In the genomic region with DNA sequence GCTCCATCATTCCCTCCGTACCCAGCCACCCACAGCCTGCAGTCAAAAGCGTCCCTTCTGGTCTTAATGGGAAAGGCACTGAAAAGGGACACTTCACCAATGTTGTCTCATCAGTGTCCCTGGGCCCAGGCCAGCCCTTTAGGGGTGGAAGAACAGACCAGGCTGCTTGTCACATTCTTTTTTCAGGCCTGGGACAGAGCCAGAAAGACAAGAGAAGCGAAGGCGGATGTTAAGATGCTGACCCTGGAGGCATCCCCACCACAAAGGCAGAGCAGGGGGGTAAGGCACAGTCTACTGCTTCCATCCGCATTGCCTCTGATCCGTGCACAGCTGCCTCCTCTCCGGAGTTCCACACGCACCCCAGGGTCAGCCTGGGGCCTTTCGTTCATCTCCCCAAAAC, we compare ENCODE assay signal across 21 mouse cellular contexts. TPM values are rescaled to one million over a fixed set of nuclear protein-coding genes. Genes with fewer than 3 reads are reported as not detected.
DNase-seq lines count a peak whose midpoint lies in the region; ATAC-seq and TF ChIP-seq lines count a peak whose summit lies in the region.
"Had no signal": no experiment of that assay in that cellular context is flagged by ENCODE, and none has a peak within 500 bp of the region (broad histone marks: within the 10 kb centered on the region; RNA-seq: fewer than 3 reads in every experiment).

No protein-coding gene starts in this region.

- ATAC-seq in forebrain, postnatal 0 days = no peak
- ATAC-seq in lung, embryonic 15.5 days (ENCODE audit: borderline replicate concordance, extremely low read depth, low FRiP score, low TSS enrichment) = 0 out of 2 replicates have a peak, but pooled peaks have one; percentile 53
- ATAC-seq: inflammation-experienced regulatory T-cells, adult 6 months; midbrain, embryonic 16.5 days had no signal

- H3K27ac ChIP-seq in forebrain, embryonic 10.5 days = 0 out of 2 replicates have a peak overlapping the region, but pooled peaks have one; percentile 25
- H3K27ac ChIP-seq in forebrain, postnatal 0 days (ENCODE audit: low read depth, low read length) = no peak overlapping the region
- no peak overlapping the region for H3K27ac ChIP-seq in kidney, adult 2 months (ENCODE audit: insufficient read depth, low read depth, low read length)
- H3K27ac ChIP-seq in lung, embryonic 15.5 days = no peak overlapping the region
- H3K27ac ChIP-seq: gastrocnemius, adult 2 months; heart, embryonic 15.5 days; limb, embryonic 13.5 days; liver, embryonic 13.5 days; stomach, postnatal 0 days had no signal

- H3K27me3 ChIP-seq in forebrain, embryonic 10.5 days (ENCODE audit: poor library complexity, severe bottlenecking) = 0 out of 2 replicates have a peak, but pooled peaks cover 1% of the 10 kb centered on the region
- H3K27me3 ChIP-seq in forebrain, postnatal 0 days (ENCODE audit: insufficient read depth, low read length) = no peaks in the 10 kb centered on the region
- H3K27me3 ChIP-seq in kidney, adult 2 months (replicated peaks; ENCODE audit: control insufficient read depth, insufficient read depth, low read length) = no peaks in the 10 kb centered on the region
- no peaks in the 10 kb centered on the region for H3K27me3 ChIP-seq in lung, embryonic 15.5 days
- H3K27me3 ChIP-seq: limb, embryonic 13.5 days; liver, embryonic 13.5 days had no signal

- H3K4me1 ChIP-seq in forebrain, embryonic 10.5 days = peaks cover 1% of the 10 kb centered on the region; the same call in 1 of the 2 replicates
- H3K4me1 ChIP-seq in forebrain, postnatal 0 days (ENCODE audit: insufficient read depth) = no peaks in the 10 kb centered on the region
- H3K4me1 ChIP-seq in kidney, adult 2 months (ENCODE audit: control insufficient read depth, insufficient read depth, low read length) = no peaks in the 10 kb centered on the region
- no peaks in the 10 kb centered on the region for H3K4me1 ChIP-seq in lung, embryonic 15.5 days
- H3K4me1 ChIP-seq: limb, embryonic 13.5 days; liver, embryonic 13.5 days had no signal

- no peak for TF ChIP-seq CTCF in forebrain, postnatal 0 days (IDR thresholded peaks at IDR 0.05; ENCODE audit: low read depth)
- no peak for TF ChIP-seq CTCF in kidney, adult 2 months (conservative IDR thresholded peaks at IDR 0.05; ENCODE audit: insufficient read depth, insufficient read length, low read depth, low read length)

- H3K9ac ChIP-seq in forebrain, postnatal 0 days = no peak overlapping the region
- H3K9ac ChIP-seq in lung, embryonic 15.5 days = no peak overlapping the region
- H3K9ac ChIP-seq: heart, embryonic 15.5 days; liver, embryonic 13.5 days had no signal

- no peak for TF ChIP-seq POLR2A in kidney, adult 2 months (IDR thresholded peaks at IDR 0.05; ENCODE audit: low read depth, low read length)

- no peak for DNase-seq in forebrain, embryonic 10.5 days (ENCODE audit: extremely low spot score, low spot score)
- no peak for DNase-seq in forebrain, postnatal 0 days
- peak; percentile 26 for DNase-seq in kidney, adult 2 months
- no peak for DNase-seq in kidney, adult 9 months
- no peak for DNase-seq in lung, postnatal 25 days (ENCODE audit: low spot score)
- DNase-seq in retina, postnatal 1 day = peak; percentile 13
- DNase-seq in retina, embryonic 14.5 days (ENCODE audit: low spot score) = no peak
- DNase-seq: adrenal gland, postnatal 25 days; cerebellum, adult 11 months; gastrocnemius, adult 2 months; liver, embryonic 13.5 days; right cerebral cortex, adult 18-20 months had no signal

- H3K9me3 ChIP-seq in forebrain, embryonic 10.5 days = no peaks in the 10 kb centered on the region
- H3K9me3 ChIP-seq in forebrain, postnatal 0 days (ENCODE audit: low read length) = no peaks in the 10 kb centered on the region
- no peaks in the 10 kb centered on the region for H3K9me3 ChIP-seq in lung, embryonic 15.5 days
- H3K9me3 ChIP-seq: heart, embryonic 15.5 days; limb, embryonic 13.5 days; liver, embryonic 13.5 days had no signal

- no peak overlapping the region for H3K4me2 ChIP-seq in forebrain, postnatal 0 days (ENCODE audit: low read depth)
- no peak overlapping the region for H3K4me2 ChIP-seq in lung, embryonic 15.5 days
- H3K4me2 ChIP-seq: heart, embryonic 15.5 days; limb, embryonic 13.5 days; liver, embryonic 13.5 days had no signal

- WGBS in forebrain, embryonic 10.5 days = 84% methylated on average over 9 of the region's 9 CpGs
- WGBS in forebrain, postnatal 0 days = 81% methylated on average over 9 of the region's 9 CpGs
- 80% methylated on average over 9 of the region's 9 CpGs for WGBS in kidney, adult 2 months
- WGBS in lung, embryonic 15.5 days = 61% methylated on average over 9 of the region's 9 CpGs

- H3K4me3 ChIP-seq in forebrain, embryonic 10.5 days = no peak overlapping the region
- H3K4me3 ChIP-seq in forebrain, postnatal 0 days (ENCODE audit: low read depth, low read length) = no peak overlapping the region
- H3K4me3 ChIP-seq in kidney, adult 2 months (ENCODE audit: insufficient read depth, low read depth, low read length) = no peak overlapping the region
- H3K4me3 ChIP-seq in lung, embryonic 15.5 days = no peak overlapping the region
- H3K4me3 ChIP-seq: gastrocnemius, adult 2 months; heart, embryonic 15.5 days; limb, embryonic 13.5 days; liver, embryonic 13.5 days had no signal

- no peaks in the 10 kb centered on the region for H3K36me3 ChIP-seq in forebrain, embryonic 10.5 days (replicated peaks)
- no peaks in the 10 kb centered on the region for H3K36me3 ChIP-seq in forebrain, postnatal 0 days (ENCODE audit: insufficient read depth)
- H3K36me3 ChIP-seq in kidney, adult 2 months (ENCODE audit: control insufficient read depth, insufficient read depth, low read length) = no peaks in the 10 kb centered on the region
- H3K36me3 ChIP-seq in lung, embryonic 15.5 days = no peaks in the 10 kb centered on the region
- H3K36me3 ChIP-seq: heart, embryonic 15.5 days; limb, embryonic 13.5 days; liver, embryonic 13.5 days had no signal

RNA-seq across cellular contexts. Expression of gene Il9r, which starts 10.0 kb away (rescaled TPM):
- polyA plus RNA-seq in forebrain, embryonic 10.5 days (2016; fragmentation: Nextera tagmentation; extraction: Ambion mirVana) = not detected in 2 replicates
- total RNA-seq in forebrain, postnatal 0 days (2014; rRNA removed) = not detected in 2 replicates
- not detected in 2 replicates for polyA plus RNA-seq in forebrain, postnatal 0 days (2015; fragmentation: Nextera tagmentation; extraction: Ambion mirVana)
- polyA plus RNA-seq in kidney, adult 2 months (2012; rRNA removed) = 0.05 and 0.58 TPM in 2 replicates
- polyA plus RNA-seq in lung, embryonic 15.5 days (2015; fragmentation: Nextera tagmentation; extraction: Ambion mirVana) = 0.10 and 0.45 TPM in 2 replicates
- total RNA-seq: adrenal gland, postnatal 25 days; gastrocnemius, adult 2 months; layer of hippocampus, postnatal 10 days; left cerebral cortex, adult 8-10 months had no signal
- polyA plus RNA-seq: forebrain, embryonic 11.5 days; midbrain, embryonic 16.5 days; stomach, postnatal 0 days had no signal

RNA-seq across cellular contexts. Expression of gene Snrnp25, which starts 15.1 kb away (rescaled TPM):
- 118 and 120 TPM in 2 replicates for polyA plus RNA-seq in forebrain, embryonic 10.5 days (2016; fragmentation: Nextera tagmentation; extraction: Ambion mirVana)
- 15.2 and 34.0 TPM in 2 replicates for total RNA-seq in forebrain, postnatal 0 days (2014; rRNA removed)
- 50.4 and 58.0 TPM in 2 replicates for polyA plus RNA-seq in forebrain, postnatal 0 days (2015; fragmentation: Nextera tagmentation; extraction: Ambion mirVana)
- polyA plus RNA-seq in kidney, adult 2 months (2012; rRNA removed) = 16.1 and 19.5 TPM in 2 replicates
- 50.8 and 56.7 TPM in 2 replicates for polyA plus RNA-seq in lung, embryonic 15.5 days (2015; fragmentation: Nextera tagmentation; extraction: Ambion mirVana)

RNA-seq across cellular contexts. Expression of gene Rhbdf1, which starts 32.0 kb away (rescaled TPM):
- polyA plus RNA-seq in forebrain, embryonic 10.5 days (2016; fragmentation: Nextera tagmentation; extraction: Ambion mirVana) = 21.9 and 22.9 TPM in 2 replicates
- 16.3 and 23.2 TPM in 2 replicates for total RNA-seq in forebrain, postnatal 0 days (2014; rRNA removed)
- polyA plus RNA-seq in forebrain, postnatal 0 days (2015; fragmentation: Nextera tagmentation; extraction: Ambion mirVana) = 14.7 and 17.9 TPM in 2 replicates
- 81.7 and 110 TPM in 2 replicates for polyA plus RNA-seq in kidney, adult 2 months (2012; rRNA removed)
- 62.5 and 67.4 TPM in 2 replicates for polyA plus RNA-seq in lung, embryonic 15.5 days (2015; fragmentation: Nextera tagmentation; extraction: Ambion mirVana)

RNA-seq across cellular contexts. Expression of gene Mpg, which starts 36.2 kb away (rescaled TPM):
- 31.0 and 31.2 TPM in 2 replicates for polyA plus RNA-seq in forebrain, embryonic 10.5 days (2016; fragmentation: Nextera tagmentation; extraction: Ambion mirVana)
- 28.4 and 29.7 TPM in 2 replicates for total RNA-seq in forebrain, postnatal 0 days (2014; rRNA removed)
- polyA plus RNA-seq in forebrain, postnatal 0 days (2015; fragmentation: Nextera tagmentation; extraction: Ambion mirVana) = 26.4 and 31.0 TPM in 2 replicates
- 12.5 and 13.4 TPM in 2 replicates for polyA plus RNA-seq in kidney, adult 2 months (2012; rRNA removed)
- polyA plus RNA-seq in lung, embryonic 15.5 days (2015; fragmentation: Nextera tagmentation; extraction: Ambion mirVana) = 37.7 and 37.8 TPM in 2 replicates

Comparison
In these comparisons a context has a peak if more than half of its experiments do, and no peak if none do; other contexts are left out.
1. DNase-seq: peak in kidney, adult 2 months (single experiment) and retina, postnatal 1 day (single experiment); none in forebrain, embryonic 10.5 days (single experiment), forebrain, postnatal 0 days (single experiment), kidney, adult 9 months (single experiment), lung, postnatal 25 days (single experiment) and retina, embryonic 14.5 days (single experiment).